Mouse (Mus musculus): ENCODE results near the gene Itga1. TPM values are rescaled to one million over a fixed set of nuclear protein-coding genes. Genes with fewer than 3 reads are reported as not detected.

Gene Itga1
- polyA plus RNA-seq, 1 experiment from 2014 or later: 22.0 TPM

DNA sequence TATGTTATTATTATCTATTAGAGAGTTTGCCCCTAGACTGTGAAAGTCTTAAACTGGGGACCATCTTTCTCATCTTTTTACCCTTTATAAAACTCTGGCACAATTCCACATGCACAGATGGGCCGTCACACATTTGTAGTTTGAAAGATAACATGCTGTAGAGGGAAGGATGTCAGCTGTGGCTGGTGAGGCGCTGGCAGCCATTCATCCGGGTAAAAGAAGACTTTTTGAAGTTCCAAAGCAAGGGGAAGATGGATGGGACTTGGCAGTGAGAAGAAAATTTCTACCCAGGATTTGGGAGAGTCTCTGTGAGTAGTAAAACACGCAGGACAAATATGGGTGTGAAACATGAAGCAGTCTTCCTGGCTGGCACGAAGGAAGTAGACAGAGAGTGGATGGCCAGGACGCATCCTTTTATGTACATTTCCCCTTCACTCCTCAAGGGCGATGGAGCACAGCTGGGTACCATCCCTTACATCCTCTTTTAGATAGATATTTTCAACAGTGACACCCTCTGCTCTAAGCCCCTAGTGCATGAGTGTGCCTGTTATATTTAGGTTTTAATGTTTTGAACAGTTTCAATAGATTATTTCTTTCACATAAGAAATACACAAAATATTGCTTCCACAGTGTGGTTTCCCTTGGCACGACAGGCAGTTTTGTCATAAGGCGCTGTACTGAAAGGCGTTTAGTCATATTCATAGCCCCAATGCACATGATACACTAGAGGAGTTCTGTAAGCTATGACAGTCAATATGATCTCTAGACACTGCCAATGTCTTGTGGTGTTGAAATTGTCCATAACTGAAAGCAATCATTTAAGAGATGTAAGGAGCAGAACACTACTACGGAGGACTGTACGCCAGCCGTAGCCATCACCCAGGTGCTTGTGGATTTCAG lies 50.9 kb downstream of the Itga1 start:
- peak; percentile 34; the same call in 1 of the 2 replicates for TF ChIP-seq CTCF (IDR thresholded peaks at IDR 0.05)
- peak; percentile 51 for TF ChIP-seq EP300 (IDR thresholded peaks at IDR 0.05)
- H3K27me3 ChIP-seq (replicated peaks; ENCODE audit: insufficient read depth, low read length): no peaks in the 10 kb centered on the region
- peak; percentile 89 for ATAC-seq

DNA sequence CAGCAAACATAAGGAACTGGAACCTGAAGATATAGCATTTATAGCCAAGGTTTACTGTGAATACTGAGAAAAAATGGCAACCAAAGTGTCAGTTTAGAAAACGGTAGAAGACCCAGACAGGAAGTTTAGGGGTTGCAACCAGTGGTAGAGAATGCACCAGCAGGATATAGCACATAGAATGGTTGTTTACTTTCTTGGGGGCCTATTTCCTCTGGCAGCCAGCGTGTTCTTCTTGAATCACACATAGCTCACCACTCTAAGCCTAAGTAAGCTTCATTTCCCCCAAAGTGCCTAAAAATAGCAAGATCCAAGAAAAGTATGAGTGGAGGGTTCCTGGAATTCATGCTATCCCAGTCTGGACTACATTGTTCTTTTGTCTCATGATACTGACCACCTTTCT lies 59.1 kb downstream of the Itga1 start:
- no peak overlapping the region for H3K4me3 ChIP-seq (ENCODE audit: low read depth, low read length)
- no peak overlapping the region for H3K4me2 ChIP-seq (replicated peaks; ENCODE audit: low read depth, low read length)
- H3K4me1 ChIP-seq (ENCODE audit: insufficient read depth, low read depth, low read length): no peaks in the 10 kb centered on the region; the same call in 1 of the 2 replicates
- no peaks in the 10 kb centered on the region for H3K27me3 ChIP-seq (replicated peaks; ENCODE audit: insufficient read depth, low read length)
- TF ChIP-seq CTCF (IDR thresholded peaks at IDR 0.05) (no peak), EP300 (IDR thresholded peaks at IDR 0.05) (peak; percentile 68)
- peak; percentile 52 for DNase-seq (ENCODE audit: low spot score)
- H3K36me3 ChIP-seq (ENCODE audit: insufficient read depth, low read length): no peaks in the 10 kb centered on the region
- H3K9me3 ChIP-seq (ENCODE audit: low read length): no peaks in the 10 kb centered on the region
- H3K9ac ChIP-seq (replicated peaks; ENCODE audit: low read depth): no peak overlapping the region
- 11% methylated on average over 2 of the region's 2 CpGs for WGBS
- peak; percentile 46 for ATAC-seq
- H3K27ac ChIP-seq (ENCODE audit: low read length): no peak overlapping the region

More for the DNA sequence above, 50.9 kb downstream of the Itga1 start:
- H3K9ac ChIP-seq (replicated peaks; ENCODE audit: low read depth): no peak overlapping the region
- H3K4me2 ChIP-seq (replicated peaks; ENCODE audit: low read depth, low read length): no peak overlapping the region; the same call in 1 of the 2 replicates
- peaks cover 3% of the 10 kb centered on the region; the same call in 1 of the 2 replicates for H3K4me1 ChIP-seq (ENCODE audit: insufficient read depth, low read depth, low read length)
- no peaks in the 10 kb centered on the region for H3K36me3 ChIP-seq (ENCODE audit: insufficient read depth, low read length)
- H3K27ac ChIP-seq (ENCODE audit: low read length): peak overlapping the region; percentile 47; the same call in 1 of the 2 replicates
- WGBS: 53% methylated on average over 13 of the region's 13 CpGs
- H3K4me3 ChIP-seq (ENCODE audit: low read depth, low read length): no peak overlapping the region
- peak; percentile 75 for DNase-seq (ENCODE audit: low spot score)
- no peaks in the 10 kb centered on the region for H3K9me3 ChIP-seq (ENCODE audit: low read length)

DNA sequence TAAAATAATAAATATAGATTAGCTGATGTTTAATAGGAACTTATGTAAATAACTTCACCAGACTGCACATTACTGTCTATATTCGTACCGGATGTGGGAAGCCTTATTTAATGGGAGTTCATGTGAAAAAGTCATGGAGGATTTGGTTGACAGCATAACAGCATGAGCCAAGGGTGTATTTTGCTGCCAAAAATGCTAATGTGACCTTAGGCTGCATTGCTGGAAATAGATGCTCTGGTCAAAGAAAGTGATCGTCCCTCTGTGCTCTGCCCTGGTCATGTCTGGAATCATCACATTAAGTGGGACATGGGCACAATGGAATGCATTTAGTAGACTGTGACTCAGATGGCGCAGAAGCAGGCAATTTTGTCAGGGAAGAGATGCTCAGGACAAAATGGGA lies 64.5 kb downstream of the Itga1 start:
- peak; percentile 19; the same call in 1 of the 2 replicates for ATAC-seq
- no peaks in the 10 kb centered on the region for H3K27me3 ChIP-seq (replicated peaks; ENCODE audit: insufficient read depth, low read length)
- no peak overlapping the region for H3K27ac ChIP-seq (ENCODE audit: low read length)
- WGBS: 63% methylated on average over 4 of the region's 4 CpGs
- H3K9me3 ChIP-seq (ENCODE audit: low read length): no peaks in the 10 kb centered on the region
- H3K36me3 ChIP-seq (ENCODE audit: insufficient read depth, low read length): no peaks in the 10 kb centered on the region
- no peak overlapping the region for H3K4me3 ChIP-seq (ENCODE audit: low read depth, low read length)
- H3K9ac ChIP-seq (replicated peaks; ENCODE audit: low read depth): no peak overlapping the region
- DNase-seq (ENCODE audit: low spot score): peak; percentile 33
- no peaks in the 10 kb centered on the region; the same call in 1 of the 2 replicates for H3K4me1 ChIP-seq (ENCODE audit: insufficient read depth, low read depth, low read length)
- H3K4me2 ChIP-seq (replicated peaks; ENCODE audit: low read depth, low read length): no peak overlapping the region
- TF ChIP-seq CTCF (IDR thresholded peaks at IDR 0.05) (no peak), EP300 (IDR thresholded peaks at IDR 0.05) (no peak)

DNA sequence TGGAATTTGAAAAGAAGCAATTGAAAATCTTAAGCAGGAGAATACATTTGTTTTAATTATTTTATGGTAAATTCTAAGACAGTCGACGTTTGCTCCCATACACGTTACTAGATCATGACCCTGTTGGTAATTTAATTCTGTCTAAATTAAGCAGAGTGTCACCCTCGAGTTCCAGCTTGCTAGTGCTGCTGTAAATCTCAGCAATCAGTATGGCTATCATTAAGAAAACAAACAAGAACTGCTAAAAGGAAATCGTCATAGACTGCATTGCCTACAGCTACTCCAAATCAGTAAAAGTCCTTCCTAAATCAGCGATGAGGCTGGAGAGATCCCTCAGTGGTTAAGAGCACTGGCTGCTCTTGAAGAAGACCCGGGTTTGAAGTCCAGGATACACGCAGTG lies 66.4 kb downstream of the Itga1 start:
- H3K9me3 ChIP-seq (ENCODE audit: low read length): no peaks in the 10 kb centered on the region
- TF ChIP-seq EP300 (IDR thresholded peaks at IDR 0.05) (no peak), CTCF (IDR thresholded peaks at IDR 0.05) (no peak)
- H3K4me2 ChIP-seq (replicated peaks; ENCODE audit: low read depth, low read length): no peak overlapping the region
- no peak overlapping the region for H3K27ac ChIP-seq (ENCODE audit: low read length)
- no peaks in the 10 kb centered on the region for H3K27me3 ChIP-seq (replicated peaks; ENCODE audit: insufficient read depth, low read length)
- H3K4me3 ChIP-seq (ENCODE audit: low read depth, low read length): no peak overlapping the region
- DNase-seq (ENCODE audit: low spot score) (no peak), ATAC-seq (no peak)
- H3K9ac ChIP-seq (replicated peaks; ENCODE audit: low read depth): no peak overlapping the region
- H3K36me3 ChIP-seq (ENCODE audit: insufficient read depth, low read length): no peaks in the 10 kb centered on the region
- WGBS: 51% methylated on average over 8 of the region's 8 CpGs
- H3K4me1 ChIP-seq (ENCODE audit: insufficient read depth, low read depth, low read length): no peaks in the 10 kb centered on the region

DNA sequence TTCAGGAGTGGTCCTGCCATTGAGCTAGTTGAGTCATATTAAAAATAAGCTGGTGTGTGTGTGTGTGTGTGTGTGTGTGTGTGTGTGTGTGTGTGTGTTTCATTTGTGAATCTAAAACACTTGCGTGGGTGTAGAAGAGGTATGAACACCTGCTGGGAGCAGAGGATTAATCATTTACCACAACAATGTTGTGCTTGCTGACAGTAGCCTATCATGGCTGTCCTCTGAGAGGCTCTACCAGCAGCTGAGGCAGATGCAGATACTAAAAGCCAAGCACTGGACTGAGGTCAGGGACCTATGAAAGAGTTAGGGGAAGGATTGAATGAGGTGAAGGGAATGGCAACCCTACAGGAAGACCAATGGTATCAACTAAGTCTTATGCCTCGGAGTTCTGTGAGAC lies 68.6 kb downstream of the Itga1 start:
- 73% methylated on average over 2 of the region's 2 CpGs for WGBS
- H3K36me3 ChIP-seq (ENCODE audit: insufficient read depth, low read length): no peaks in the 10 kb centered on the region

DNA sequence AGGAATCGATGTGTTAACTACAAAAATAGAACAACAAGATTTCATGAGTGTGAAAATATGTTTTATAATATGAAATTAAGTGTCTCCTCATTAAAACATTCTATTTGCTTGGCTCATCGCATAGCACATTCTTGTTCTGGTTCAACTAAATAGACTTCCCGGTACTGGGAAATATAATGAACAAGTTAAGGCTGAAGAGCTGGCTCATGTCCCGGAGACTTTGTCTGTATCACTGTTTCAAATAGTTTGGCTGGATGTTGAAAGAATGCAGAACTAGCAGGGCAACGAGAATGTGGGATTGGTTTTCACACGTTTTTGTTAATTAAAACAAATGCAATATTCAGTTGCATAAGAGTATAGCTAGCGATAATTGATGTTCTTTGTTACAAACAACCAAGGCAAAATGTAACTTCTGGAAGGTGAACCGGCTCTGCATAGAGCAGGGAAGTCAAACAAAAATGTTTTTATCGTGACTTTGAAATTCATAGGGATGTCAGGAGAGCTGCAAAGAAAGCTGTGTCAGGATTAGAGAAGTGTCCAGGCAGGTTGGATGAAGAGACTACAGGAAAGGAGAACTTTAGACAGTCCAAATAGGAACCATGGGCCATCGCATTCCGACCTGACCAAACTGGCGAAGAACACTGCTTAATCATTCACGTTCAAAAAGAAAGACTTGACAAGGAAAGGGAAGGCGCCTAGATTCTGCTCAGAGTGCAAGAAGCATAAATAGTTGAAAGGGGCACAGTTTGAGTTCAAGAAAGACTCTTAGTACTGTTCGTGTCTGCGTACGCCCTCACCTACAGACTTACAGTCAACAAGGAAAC lies 70.4 kb downstream of the Itga1 start:
- H3K4me1 ChIP-seq (ENCODE audit: insufficient read depth, low read depth, low read length): no peaks in the 10 kb centered on the region
- 0 out of 2 replicates have a peak overlapping the region, but pooled peaks have one; percentile 15 for H3K4me2 ChIP-seq (replicated peaks; ENCODE audit: low read depth, low read length)
- H3K9me3 ChIP-seq (ENCODE audit: low read length): no peaks in the 10 kb centered on the region
- H3K27ac ChIP-seq (ENCODE audit: low read length): no peak overlapping the region
- DNase-seq (ENCODE audit: low spot score): peak; percentile 61
- ATAC-seq: no peak; the same call in 1 of the 2 replicates
- H3K4me3 ChIP-seq (ENCODE audit: low read depth, low read length): no peak overlapping the region
- H3K36me3 ChIP-seq (ENCODE audit: insufficient read depth, low read length): no peaks in the 10 kb centered on the region
- WGBS: 64% methylated on average over 17 of the region's 17 CpGs
- H3K27me3 ChIP-seq (replicated peaks; ENCODE audit: insufficient read depth, low read length): no peaks in the 10 kb centered on the region
- H3K9ac ChIP-seq (replicated peaks; ENCODE audit: low read depth): no peak overlapping the region
- TF ChIP-seq CTCF (IDR thresholded peaks at IDR 0.05) (no peak), EP300 (IDR thresholded peaks at IDR 0.05) (no peak)

More for the DNA sequence above, 68.6 kb downstream of the Itga1 start:
- Histone ChIP-seq H3K9me3 (ENCODE audit: low read length) (no peaks in the 10 kb centered on the region), H3K27me3 (replicated peaks; ENCODE audit: insufficient read depth, low read length) (no peaks in the 10 kb centered on the region), H3K27ac (ENCODE audit: low read length) (no peak overlapping the region), H3K4me3 (ENCODE audit: low read depth, low read length) (no peak overlapping the region), H3K4me2 (replicated peaks; ENCODE audit: low read depth, low read length) (no peak overlapping the region), H3K4me1 (ENCODE audit: insufficient read depth, low read depth, low read length) (no peaks in the 10 kb centered on the region), H3K9ac (replicated peaks; ENCODE audit: low read depth) (no peak overlapping the region)
- DNase-seq (ENCODE audit: low spot score) (no peak), ATAC-seq (no peak)
- TF ChIP-seq EP300 (IDR thresholded peaks at IDR 0.05) (no peak), CTCF (IDR thresholded peaks at IDR 0.05) (no peak)
